Mouse (Mus musculus) c-Kit-negative CD71-positive TER-119-positive erythroid progenitor cells, embryonic 14.5 days (primary cell): ENCODE results near the gene Tmem223.
"Not testable (repeated sequence)": the region's sequence is repeated elsewhere in the genome, so short reads cannot be mapped to it uniquely, and the experiment has no call there.

Experiments
- DNase-seq: peaks from one replicate; pipeline ENCODE4 v3.0.0-alpha.2; 2013; ENCODE audit warnings: low read depth, low spot score

The Tmem223 gene

GRCm38 (mm10) chr19:8770567-8771270 lies at the start of gene Tmem223:
Gene Tmem223, plus strand, starts transcription at chr19:8770996.
- DNase-seq, result no peak

GRCm38 (mm10) chr19:8721378-8721777 lies 49.4 kb upstream of the Tmem223 start:
- DNase-seq, result no peak

GRCm38 (mm10) chr19:8722021-8722420 lies 48.8 kb upstream of the Tmem223 start:
- DNase-seq, result no peak

DNA sequence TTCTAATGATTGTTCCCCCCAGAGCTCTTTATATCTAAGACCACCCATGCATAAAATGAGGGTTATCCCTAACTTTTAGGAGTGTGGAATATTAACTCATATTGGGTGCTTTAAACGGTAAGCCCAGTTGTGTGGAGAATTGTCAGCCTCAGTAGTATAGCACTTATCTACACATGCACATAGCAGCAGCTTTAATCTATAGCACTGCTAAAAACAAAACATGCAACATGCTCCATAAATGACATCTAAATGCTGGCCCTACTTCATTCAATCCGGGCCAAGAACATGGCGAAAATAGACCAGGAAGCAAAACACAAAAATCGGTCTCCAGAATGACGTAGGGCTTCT lies 48.3 kb upstream of the Tmem223 start:
- no peak for DNase-seq

DNA sequence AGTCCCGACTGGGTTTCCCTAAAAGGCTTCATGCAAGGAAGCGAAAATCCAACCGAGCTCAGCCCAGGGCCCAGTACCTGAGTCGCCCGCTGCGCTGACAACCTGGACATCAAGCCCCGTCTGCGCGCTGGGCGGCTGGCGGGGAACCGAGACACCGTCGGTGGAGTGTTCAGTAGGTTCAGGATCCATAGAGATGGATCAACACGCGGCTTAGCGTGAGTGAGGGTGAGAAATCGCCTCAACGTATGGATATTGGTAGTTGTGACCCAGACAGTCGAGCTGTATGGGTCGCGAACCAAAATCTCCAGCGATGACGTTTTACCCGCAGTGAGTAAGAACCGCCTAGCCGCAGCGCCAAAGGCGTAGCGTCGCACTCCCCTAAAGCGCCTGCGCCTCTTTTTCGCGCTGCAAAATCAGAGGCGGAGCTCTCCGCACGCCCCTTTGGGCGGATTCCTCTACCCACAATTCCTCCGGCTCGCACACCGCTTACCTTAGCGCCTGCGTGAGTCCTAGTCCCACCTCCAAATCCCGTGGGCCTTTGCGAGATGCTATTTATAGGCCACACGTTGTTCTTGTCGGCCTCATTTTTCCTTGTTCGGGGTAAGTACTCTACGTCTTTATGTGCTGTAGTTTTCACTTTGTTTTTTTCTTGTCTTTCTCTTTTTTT lies 47.8 kb upstream of the Tmem223 start, which contains the start of gene Slc3a2:
Gene Slc3a2, minus strand, starts transcription at position 463 of the 667 bp plus-strand sequence.
- DNase-seq, result peak; percentile 95

DNA sequence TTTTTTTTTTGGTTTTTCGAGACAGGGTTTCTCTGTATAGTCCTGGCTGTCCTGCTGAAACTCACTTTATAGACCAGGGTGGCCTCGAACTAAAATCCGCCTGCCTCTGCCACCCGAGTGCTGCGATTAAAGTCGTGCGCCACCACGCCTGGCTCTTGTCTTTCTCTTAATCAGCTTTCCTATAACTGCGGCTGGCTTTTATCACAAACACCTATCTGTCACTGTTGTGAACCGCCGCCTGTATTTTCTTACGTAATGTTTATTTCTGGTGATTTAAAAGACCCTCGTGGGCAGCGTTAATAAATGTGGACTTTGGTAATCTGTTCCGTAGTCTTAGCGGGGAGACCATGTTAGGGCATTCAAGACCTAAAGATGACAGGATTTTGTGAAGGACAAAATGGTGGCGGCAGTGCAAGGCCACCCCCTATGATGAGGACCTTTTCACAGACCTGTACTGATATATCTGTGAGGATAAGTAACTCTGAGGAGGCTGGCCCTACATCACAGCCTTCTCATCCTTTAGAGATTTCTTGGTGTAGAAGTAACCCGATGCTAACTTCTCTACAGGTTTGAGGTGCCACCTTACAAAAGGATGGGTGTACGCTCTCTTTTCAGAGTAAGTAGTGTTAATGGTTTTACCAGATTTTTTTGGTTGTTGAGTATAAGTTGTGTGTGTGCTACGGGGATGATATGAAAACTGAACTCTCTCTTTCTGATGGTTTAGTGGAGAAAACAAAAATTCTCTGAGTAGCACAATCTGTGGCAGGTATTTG lies 47.0 kb upstream of the Tmem223 start:
- DNase-seq, result no peak

DNA sequence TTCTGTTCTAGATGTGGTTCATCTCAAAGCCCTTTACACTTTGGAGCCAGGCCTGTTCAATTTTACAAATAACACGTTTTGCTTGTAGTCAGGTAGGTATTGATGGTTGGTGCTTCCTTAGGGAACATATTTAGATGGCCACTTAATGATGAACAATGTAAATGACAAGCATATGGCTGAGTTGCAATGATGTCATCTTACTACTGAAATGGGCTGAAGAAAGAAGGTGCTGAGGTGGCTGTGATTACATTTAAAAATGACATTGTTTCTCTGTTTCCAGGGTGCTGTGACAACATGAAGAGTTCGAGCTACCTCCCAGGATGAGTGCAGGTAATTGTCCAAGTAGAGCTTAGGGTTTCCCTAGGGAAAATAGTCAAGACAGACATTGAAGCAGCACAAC lies 46.4 kb upstream of the Tmem223 start:
- DNase-seq, result no peak

- DNase-seq, result no peak
Observed at GRCm38 (mm10) chr19:8725081-8725613, 45.6 kb upstream of the Tmem223 start.

DNA sequence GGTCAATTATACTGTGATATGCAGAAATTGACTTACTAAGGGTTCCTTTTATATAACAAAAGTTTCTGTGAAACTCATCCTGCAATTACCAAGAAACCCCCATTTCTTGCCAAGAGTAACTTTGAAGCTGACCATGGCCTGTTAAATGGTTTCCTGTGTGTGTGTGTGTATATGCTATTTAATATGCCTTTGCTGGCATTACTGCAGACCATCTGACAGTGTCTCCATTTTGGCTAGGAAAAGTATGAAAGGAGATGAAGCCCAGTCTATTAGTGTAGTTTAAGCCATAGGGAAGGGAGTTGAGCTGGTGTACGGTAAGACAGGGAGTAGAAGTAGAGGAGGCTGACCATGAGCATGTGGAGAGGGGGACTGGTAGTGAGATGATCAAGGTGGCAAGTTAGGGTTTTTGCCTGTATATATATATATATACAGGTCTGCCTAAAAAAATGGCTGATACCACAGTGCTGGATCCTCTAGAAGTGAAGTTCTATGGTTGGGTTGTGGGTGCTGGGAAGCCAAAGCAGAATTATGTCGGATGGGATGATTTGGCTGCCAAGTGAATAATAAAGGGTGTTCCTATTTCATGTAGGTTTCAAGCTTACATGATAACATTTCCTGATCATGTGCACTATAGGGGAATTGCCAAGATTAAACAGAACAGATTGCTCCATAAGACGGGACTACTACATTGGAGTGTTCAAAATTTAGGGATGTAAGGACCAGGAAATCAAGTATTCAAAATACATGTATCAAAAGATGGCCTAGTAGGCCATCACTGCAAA lies 44.0 kb upstream of the Tmem223 start:
- DNase-seq, result no peak

GRCm38 (mm10) chr19:8727495-8728114 lies 43.2 kb upstream of the Tmem223 start:
- no peak for DNase-seq

DNA sequence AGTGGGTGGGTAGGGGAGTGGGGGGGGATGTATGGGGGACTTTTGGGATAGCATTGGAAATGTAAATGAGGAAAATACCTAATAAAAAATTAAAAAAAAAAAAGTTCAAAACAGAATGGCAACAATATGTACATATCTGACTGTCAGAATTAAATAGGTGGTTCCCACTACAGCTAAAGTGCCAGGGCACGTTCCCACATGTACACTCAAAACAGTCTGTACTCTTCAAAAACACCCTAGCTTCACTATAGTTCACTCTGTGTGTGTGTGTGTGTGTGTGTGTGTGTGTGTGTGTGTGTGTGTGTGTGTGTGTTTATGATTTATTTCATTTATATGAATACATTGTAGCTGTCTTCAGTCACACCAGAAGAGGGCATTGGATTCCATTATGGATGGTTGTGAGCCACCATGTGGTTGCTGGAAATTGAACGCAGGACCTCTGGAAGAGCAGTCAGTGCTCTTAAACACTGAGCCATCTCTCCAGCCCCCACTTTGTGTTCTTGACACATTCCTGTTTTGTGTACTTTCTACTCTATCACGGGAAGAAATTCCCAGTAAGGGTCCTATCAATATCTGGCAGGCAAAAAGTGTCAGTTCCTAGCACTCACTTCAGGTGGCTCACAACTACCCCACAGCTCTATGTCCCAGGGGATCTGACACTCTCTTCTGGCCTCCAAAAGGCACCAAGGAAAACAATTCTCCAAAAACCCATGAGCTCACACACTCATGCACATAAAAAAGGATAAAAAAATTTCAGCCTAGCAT lies 42.3 kb upstream of the Tmem223 start:
- not testable (repeated sequence) for DNase-seq

GRCm38 (mm10) chr19:8734334-8734733 lies 36.5 kb upstream of the Tmem223 start:
- no peak for DNase-seq

DNA sequence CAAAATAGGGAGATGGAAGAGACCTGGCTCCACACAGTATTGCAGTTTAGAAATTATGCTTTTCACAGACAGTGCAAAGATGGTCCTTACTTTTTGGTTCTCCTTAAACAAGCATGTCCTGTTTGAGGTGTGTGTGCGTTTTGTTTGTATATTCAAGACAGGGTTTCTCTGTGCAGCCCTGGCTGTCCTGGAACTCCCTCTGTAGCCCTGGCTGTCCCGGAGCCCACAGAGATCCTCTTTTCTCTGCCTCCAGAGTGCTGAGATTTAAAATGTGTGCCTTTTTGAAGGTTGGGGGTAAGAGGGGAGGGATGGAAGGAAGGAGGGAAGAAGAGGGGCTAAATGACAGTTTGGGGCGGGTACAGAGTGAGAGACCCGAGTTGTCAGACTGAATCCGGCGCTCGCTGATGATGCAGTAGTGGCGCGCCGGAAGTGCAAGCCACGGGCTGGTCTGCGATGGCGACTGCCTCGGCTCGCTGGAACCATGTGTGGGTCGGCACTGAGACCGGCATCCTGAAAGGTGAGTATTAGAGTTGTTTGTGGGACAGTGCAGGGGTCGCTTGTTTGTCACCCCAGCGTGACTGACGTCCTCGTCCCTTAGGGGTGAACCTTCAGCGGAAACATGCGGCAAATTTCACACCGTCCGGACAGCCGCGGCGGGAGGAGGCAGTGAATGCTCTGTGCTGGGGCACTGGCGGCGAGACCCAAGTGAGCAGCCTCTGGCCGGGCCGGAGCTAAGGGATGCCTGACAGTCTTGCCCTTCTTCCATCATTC lies 35.2 kb upstream of the Tmem223 start, which contains the start of gene Wdr74:
Gene Wdr74, plus strand, starts transcription at position 439 of the 771 bp plus-strand sequence.
- DNase-seq, result no peak

- DNase-seq, result no peak
Observed at GRCm38 (mm10) chr19:8736160-8736467, 34.7 kb upstream of the Tmem223 start.

DNA sequence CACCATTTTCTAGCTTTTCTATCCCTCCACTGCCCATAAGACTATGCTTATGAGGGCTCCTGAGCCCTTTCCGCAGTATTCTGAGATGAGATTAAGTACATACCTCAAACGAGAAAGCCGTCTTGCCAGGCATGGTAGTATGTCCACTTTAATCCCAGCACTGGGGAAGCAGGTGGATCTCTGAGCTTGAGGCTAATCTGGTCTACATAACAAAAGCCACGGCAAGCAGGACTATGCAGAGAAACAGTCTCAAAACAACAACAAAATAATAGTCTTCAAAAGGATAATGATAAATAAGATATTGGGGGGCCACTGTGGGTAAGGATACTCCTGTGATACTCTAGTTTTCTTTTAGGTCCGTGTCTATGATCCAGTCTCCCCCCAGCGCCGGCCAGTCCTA lies 31.9 kb upstream of the Tmem223 start:
- DNase-seq, result no peak

GRCm38 (mm10) chr19:8739646-8740045 lies 31.1 kb upstream of the Tmem223 start:
- DNase-seq, result no peak

DNA sequence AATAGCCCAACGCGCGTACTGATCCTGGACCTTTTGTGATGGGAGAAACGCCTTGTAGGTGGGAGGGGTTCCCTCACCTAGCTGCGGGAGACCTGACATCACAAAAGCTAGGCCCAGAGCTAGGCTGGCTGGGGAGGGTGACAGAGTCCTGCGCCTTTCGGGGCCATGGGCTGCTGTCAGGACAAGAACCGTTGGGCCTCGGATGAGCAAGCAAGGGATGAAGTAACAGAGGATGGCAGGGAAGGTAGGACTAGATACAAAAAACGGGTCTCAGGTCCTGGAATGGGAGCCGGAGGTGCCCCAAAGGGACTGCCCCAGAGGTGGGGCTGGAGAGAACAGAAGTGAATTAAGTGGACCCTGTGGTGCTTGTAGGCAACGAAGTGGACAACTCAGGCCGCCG lies 30.2 kb upstream of the Tmem223 start, which contains the start of gene 1700092M07Rik:
Gene 1700092M07Rik, plus strand, starts transcription at position 116 of the 400 bp plus-strand sequence.
- DNase-seq, result no peak

DNA sequence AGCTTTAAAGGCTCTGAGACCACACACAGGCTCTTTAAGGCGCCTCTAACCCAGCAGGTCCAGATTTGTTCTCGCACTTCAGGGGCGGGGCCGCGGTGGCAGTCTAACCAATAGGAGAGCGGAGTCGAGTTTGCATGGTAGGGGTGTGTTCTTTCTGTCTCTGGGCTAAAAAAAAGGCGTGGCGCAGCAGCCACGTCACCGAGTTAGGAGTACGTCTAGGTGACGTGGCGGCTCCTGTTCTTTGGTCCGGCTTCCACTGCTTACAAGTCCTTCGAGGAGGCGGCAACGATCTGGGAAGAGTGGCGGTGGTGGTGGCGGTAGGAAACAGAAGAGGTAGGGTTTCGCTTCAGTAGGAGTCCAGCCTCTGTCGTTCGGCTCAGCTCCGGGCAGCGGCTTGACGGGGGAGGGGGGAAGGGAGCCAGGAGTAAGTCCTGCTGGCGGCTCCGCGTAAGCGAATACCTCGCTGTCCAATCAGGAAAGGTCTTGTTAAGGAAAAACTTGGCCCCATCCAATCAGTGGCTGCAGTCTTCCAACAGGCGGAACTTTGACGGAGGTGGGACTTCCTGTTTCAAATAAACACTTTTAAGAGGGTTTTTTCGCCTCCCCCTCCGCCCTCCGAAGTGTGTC lies 29.4 kb upstream of the Tmem223 start, which contains the start of gene Stx5a:
Gene Stx5a, plus strand, starts transcription at position 171 of the 627 bp plus-strand sequence.
- DNase-seq, result peak; percentile 97

DNA sequence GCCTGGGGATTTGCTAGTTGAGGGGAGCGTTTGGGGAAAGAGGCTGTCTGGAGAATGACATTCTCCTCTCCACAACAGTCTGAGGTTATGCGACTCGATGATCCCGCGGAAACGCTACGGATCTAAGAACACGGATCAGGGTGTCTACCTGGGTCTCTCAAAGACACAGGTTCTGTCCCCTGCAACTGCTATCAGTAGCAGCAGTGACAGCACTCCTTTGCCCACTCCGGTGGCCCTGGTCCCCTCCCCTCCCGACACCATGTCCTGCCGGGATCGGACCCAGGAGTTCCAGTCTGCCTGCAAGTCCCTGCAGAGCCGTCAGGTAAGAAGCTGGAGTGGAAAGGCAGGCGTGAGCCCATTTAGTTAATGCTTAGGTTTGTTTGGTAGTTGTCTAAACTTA lies 28.6 kb upstream of the Tmem223 start:
- DNase-seq, result no peak
